Mouse (Mus musculus) kidney, adult 9 months (tissue): ENCODE measurements at regions not wholly inside any gene's neighbourhood (a gene's known extent, or its start where the extent isn't known, plus 50 kb on each side); places are given as distances from the start of the nearest gene placed in this dataset.

ENCODE experiments used
- DNase-seq: peaks from one replicate; pipeline ENCODE4 v3.0.0; 2022

DNA sequence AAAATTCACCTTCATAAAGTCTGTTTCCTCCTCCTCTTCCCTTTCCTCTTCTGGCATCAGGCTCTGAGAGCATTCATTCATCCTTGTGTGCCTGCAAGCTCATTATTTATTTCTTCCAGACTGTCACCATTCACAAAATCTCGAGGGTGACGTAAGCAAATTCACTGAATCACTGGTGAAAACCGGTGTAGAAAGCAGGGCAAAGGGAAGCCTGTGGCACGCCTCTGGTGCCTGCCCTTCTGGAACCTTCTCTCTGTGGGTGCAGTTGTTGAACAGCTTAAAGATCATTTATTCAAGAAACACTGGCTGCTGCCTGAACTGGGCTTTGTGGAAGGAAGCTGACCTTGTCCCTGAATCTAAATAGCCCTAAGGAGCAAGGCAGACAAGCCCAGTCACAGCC lies 177.0 kb downstream of the Slc38a4 start:
- no peak for DNase-seq

DNA sequence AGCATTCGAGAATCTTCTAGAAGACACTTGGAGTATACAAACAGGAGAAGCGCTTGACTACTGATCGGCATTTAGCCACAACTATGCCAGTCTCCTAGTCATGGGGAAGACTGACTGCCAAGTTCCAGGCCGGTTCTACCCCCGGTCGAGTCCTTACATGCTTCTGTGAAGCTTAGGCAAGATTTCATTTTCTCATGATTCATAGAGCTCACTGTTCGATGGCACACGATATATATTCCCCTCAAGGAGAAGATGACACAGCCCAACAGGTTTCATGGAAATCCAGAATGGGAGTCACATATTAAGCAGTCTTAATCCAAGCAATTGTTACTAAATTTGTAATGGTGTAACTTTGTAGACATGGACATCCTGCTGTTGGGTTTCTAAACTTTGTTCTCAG lies 177.8 kb downstream of the Slc38a4 start:
- DNase-seq: no peak

DNA sequence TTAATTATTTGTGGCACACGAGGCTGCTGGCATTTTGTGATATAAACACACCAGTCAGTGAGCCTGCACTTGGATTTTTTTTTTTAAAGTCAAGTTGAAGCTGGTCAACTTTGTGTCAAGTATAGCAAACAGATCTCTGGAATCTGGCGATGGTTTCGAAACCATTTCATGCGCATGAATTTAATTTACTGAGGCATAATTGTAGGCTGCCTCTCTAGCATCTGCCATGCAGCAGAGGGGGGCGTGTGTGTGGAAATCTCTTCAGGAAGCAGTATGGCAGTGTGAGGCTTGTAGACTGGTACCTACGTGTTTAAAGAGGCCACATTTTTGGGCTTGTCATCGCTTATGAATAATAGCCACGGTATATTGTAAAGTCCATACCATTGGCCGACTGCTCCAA lies 177.7 kb upstream of the Slc38a2 start:
- DNase-seq: no peak

DNA sequence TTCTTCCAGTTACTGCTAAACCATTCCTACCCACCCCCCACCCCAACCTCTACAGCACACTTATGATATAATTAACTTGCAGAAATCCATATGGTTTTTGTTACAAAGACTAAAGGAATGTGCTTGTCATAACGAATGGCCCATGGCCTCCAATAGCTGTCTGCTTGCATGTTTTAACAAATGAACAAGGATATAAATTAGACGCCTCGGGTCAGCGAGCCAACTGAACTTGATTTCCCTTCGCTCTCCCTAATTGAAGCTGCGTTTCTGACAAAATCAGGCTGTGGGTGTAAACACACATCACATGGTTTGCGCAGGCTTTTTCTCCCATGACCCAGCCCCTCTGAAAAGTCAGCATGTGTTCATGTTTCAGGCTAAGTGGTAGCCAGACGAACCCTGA lies 174.6 kb upstream of the Slc38a2 start:
- peak; percentile 45 for DNase-seq

DNA sequence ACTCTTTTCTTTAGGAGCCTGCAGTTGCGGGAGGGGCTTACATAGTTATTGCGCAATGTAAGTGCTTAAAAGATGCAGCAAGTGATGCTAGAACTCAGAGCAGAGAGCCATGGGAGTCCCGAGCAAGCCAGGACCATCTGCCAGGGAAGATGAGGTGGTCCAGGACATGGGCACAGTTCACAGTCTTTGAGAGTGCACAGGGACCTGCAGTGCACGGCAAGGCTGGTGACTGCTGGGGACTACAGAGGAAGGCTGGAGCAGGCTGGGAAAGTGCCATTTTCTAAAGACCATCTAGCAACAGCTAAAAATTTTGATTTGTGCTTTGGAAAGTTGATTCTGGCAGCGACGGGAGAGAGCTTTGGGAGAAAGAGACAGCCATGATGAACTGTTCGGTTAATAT lies 174.0 kb upstream of the Slc38a2 start:
- DNase-seq: no peak

DNA sequence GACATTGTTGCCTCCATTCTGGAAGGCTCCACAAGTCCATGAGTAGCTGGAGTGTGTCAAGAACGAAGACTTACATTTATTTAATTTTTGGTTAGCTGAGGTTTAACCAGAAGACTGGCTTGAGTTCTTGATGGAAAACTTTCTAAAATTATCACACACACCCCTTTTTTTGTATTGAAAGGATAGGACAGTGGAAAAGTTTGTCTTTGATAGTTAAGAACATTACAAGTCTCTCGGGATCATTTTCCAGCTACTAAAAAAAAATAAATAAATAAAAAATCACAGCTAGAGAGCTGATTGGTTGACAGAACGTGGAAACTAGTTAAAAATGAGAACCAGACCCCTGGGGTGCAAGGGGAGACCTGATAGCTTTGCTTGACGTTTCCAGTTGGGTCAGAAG lies 173.6 kb upstream of the Slc38a2 start:
- DNase-seq: no peak

DNA sequence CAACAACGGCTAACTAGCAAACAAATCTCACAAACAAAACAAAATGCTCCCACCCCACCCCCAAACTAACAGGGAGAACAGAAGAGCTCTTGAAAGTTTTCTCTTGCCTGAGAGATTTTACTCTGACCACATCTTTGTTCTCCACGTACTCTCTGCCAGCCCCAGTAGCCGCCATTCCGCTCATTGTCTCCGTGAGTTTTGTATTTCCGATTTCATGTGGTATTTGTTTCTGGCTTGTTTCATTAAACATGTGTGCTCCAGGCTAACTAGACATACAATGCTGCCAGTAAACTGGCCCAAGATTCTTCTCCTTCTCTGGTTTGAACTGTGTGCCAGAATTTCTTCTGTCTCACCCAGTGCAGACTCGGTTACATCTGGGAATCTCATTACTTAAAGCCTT lies 168.2 kb upstream of the Slc38a2 start:
- no peak for DNase-seq

DNA sequence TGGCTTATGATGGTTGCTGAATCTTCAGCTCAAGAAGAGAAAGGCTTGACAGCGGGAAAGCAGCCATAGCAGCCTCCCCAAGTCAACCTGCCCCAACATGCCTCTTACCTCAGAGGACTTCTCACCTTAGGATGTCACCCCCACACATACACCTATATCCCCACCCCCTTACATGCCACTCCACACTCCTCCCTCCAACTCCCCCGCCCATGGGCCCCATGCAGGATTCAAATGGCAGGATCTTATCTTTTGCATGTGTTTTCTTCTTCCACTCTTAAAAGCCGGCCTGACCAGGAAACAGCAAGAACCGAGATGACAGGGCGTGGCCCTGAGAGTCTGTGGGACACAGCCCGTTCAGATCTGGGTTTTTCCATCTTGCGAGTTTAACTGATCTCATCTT lies 166.4 kb upstream of the Slc38a2 start:
- DNase-seq: no peak

DNA sequence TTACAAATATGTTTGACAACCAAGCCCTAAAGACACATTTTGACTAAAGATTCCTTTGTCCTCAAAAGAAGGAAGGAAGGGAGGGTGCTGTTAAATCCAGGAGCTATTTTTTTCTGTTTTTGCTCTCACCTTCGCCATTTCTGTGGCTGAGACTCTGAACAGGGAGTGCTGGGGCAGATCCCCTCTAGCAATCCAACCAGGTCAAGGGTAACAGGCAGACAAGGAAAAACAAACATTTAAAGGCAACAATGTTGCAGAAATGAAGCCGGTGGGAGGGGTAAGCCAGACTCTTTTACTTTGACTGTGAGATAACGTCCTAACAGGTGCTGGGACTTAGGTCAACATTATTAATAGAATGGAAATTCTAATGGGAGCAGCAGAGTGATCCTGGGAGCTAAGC lies 158.2 kb upstream of the Slc38a2 start:
- DNase-seq: no peak

DNA sequence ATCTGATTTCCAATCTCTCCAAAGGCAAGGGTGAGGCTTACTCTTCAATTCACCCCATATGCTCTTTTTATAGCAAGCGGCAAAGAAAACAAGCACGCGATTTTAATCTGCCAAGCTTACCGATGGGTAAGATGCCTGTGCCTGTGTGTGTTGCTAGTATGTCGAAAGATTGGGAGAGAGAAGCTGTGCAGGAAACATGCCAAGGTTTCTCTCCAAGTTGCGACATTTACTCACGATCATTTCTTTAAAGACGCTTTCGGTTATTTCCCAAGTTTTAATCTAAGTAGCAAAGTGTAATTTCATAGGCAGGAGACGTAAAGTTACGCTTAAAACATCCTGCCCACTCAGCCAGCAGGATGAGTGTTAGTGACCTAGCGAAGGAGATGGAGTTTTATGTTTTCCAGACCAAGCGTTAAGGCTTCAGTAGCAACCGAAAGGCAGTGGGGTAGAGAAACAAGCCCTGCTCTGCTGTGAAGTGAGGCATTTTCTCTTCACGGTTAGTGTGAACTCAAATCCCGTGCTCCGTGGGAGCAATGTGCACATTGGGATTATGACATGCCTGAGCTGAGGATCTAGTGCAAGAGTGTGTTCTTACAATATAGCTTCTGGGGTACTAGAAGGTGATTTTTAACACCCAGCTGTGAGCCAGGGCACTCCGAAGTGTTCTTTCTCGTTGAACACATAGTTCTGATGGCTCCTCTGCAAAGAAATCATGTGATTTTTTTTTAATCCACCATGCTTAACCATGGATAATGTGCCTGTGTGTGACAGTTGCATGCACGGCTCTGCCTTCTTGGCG lies 152.6 kb upstream of the Slc38a2 start:
- no peak for DNase-seq

DNA sequence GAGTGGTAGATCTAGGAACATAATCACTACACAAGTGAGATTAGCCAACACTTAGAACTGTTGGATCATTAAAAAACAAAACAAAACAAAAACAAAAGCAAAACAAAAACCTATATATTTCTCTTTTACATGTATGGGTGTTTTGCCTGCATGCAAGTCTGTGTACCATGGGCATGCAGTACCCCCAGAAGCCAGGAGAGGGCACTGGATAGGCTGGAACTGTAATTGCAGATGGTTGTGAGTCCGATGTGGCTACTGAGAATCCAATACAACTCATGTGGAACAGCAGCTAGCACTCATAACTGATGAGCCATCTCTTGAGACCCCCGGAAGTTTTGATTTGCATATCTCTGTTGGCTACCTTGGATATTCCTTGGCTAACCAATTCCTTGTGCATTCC lies 148.6 kb upstream of the Slc38a2 start:
- peak; percentile 10 for DNase-seq

DNA sequence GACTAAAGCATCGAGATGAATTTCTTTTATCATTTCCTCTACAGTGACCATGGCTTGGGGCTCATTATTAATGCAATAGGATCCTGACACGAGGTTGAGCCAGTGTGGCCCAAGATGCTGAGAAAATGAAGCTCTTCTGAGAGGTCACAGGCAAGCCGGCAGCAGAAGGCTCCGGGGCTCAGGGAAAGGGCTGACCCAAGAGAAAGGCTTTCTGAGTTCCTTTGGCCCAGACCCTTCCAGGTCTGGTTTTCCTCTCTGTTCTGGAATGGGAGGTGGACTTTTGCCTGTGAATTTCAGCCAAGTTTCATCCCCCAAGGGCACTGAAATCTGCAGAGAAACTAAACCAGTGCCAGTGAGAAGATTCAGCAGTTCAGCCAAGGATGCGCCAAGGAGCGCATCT lies 145.7 kb upstream of the Slc38a2 start:
- DNase-seq: no peak

DNA sequence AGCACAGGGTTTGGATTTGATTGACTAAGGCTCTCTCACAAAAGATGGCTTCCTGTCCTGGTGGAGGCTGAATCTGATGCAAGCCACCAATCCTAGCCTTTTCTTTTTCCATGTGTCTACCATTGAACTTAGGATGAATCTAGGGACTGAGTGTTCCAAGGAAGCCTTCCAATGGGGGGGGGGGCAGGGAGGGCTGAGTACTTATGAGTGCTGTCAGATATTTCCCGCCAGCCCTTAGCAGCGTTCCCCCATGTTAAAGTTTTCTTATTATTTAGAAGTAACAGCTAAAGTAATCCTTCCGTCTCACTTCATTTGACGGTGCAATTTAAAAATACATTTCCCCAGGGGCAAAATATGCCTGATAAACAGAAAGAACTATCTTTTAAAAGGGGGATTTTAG lies 144.8 kb upstream of the Slc38a2 start:
- DNase-seq: no peak

DNA sequence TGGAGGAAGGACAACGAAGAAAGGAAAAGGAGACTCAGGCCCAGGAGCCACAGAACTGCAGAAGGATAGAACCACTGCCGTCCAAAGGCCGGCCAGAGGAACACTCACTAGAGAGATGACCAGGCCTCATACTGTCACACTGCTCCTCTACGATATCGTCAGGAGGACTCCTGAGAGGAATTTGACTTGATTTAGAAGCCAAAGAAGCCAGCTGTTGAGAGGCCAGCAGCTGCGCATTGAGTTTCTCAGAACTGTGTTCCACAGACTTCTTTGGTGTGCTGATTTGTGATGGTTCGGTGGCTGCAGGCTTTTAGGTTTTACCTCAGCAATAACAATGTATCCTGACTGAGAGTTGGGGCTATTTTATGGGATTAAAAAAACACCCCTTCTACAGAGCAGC lies 144.1 kb upstream of the Slc38a2 start:
- DNase-seq: no peak

DNA sequence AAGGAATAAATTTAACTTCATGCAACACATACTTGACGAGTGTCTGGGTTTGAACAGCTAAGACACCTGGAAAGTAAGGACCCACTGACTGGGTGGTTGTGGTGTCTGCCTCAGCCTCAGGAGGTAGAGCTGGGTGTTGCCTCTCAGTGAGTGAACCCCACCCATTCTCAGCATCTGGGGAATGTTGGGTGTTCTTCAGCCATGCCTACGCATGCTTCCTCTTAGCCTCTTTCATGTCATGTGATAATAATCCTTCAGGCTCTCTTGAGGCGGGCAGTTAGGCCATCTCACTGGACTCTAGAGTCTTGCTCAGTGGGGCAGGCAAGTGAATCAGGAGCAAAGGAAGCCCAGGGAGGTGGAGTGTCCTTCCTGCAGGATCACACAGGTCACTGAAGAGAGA lies 143.4 kb upstream of the Slc38a2 start:
- no peak for DNase-seq

DNA sequence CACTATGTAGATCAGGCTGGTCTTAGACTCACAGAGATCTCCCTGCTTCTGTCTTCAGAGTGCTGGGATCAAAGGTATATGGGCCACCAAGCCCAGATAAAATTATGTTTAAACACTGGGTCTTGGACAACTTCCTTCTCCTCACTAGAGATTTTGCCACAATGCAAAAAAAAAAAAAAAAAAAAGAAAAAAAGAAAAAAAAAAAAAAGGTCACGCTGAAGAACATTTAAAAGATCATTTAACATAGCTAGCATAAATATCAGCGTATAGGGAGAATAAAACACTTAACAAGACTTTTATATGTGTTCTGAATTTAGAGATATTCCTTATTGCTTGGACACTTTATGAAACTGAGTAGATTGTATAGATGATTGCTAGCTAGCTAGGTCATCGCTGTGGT lies 137.1 kb upstream of the Slc38a2 start:
- no peak for DNase-seq

DNA sequence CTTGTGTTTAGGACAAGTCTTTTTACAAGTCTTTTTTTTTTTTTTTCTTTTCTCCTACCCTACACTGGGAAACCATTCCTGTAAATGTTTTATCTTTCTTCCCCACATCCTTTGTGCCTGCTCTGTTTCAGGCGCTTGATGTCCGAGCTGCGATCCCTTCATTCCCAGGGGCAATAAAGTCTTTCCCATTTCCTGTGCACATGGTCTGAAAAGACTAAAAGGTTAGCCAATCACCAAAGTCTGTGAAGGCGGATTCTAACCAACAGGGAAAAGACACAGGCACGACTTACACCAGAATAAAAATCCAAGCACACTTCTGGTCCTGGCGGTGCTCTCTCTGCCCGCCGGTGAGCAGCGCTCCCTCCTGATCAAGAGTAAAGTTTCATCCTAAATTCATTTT lies 135.3 kb upstream of the Slc38a2 start:
- no peak for DNase-seq

DNA sequence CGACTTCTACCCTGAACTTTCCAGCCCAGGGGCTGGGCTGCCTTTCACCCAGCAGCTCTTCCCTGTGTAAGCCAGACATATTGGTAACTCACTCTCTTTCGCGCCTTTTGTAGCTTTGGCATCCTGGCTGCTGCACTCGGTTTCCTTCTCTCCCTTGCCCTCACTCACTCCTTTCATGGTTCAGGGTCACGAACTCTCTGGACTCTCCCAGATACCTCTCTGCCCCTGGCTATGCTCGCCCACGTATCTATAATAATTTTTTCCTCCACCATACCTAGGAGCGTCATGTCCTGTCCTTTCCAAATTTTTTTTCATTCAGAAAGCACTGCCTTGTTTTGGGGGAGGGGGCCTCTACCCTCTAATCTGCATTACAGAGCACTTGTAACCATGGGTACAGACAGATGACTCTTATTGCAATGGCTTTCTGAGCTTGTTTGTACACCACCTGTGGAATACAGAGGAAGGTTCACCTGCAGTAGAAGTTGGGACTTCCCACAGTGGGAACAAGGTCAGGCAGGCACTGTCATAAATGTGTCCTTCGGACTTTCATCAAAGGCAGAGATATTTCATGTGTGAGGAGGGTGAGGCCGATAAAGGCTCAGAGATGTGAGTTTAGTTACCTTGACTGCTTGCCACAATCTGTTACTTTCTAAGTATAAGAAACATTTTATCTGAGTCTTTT lies 134.8 kb upstream of the Slc38a2 start:
- no peak for DNase-seq

DNA sequence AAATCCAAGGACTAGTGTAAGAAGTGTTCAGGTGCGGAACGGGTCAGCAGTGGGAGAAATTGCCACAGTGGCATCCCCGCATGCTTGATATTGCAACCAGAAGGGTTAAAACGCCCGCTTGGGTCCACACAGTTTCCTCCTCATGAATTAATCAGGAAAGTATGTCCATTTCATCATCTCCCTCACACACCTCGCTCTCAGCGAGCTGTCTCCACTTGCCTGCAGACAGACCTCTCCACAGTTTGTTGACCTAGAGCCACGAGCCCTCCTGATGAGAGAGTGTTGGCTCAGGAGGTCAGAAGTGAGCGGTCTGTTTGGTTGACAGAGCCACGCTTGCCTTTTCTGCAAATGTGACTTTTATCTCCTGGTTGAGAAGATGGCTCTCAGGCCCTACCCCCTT lies 132.9 kb upstream of the Slc38a2 start:
- no peak for DNase-seq

DNA sequence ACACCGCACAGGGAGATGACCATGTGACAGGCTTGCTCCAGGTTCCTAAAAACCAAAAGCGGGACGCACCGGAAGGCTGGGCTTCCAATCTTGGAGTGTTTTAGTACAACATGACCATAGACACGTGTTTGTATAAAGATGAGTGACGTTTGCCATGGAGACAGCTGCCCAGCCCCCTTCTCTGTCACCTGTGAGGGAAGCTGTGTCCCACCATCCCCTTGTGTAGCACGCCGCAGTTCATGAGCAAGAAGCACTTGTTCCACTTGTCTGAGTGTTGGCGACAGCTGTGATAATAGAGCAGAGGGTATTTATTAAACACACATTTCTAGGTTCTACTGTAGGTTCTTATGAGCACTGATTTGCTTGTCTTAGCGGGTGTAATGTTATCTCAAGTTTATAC lies 131.7 kb upstream of the Slc38a2 start:
- no peak for DNase-seq

DNA sequence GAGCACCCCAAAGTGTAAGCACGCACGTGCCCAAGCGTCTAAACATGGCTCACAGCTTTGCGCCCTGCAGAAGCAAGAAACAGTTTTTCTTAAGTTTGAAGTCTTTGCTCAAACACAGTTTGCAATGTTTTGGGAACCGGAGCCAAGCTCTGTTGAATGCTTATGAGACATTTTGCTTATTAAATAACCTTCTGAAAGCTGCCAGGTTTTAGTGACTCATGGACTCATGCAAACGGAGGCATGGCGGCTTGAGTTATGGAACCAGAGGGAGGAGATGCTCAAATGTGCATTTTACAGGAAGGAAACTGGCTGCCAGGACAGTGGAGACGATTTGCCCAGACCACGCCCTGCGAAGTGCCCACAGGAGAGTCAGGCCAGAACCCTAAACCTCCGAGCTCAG lies 131.0 kb upstream of the Slc38a2 start:
- no peak for DNase-seq

DNA sequence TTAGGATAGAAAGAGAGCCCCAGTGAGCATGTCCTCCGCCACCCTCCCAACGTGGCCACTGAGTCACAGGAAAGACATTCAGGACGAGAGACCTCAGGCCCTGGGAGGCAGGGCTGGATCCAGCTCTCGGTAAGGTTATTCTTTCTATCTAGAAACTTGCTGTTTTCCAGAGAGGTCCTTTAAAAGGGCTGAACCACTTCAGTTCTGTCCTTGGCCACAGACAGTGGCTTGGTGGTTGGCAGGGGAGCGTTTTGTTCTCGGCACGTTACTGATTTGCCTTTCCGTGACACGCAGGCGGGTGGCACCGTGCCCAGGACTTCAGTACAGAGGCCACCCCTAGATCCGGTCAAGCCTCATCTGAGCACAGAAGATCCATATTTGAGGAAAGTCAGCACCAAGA lies 130.4 kb upstream of the Slc38a2 start:
- DNase-seq: peak; percentile 11

DNA sequence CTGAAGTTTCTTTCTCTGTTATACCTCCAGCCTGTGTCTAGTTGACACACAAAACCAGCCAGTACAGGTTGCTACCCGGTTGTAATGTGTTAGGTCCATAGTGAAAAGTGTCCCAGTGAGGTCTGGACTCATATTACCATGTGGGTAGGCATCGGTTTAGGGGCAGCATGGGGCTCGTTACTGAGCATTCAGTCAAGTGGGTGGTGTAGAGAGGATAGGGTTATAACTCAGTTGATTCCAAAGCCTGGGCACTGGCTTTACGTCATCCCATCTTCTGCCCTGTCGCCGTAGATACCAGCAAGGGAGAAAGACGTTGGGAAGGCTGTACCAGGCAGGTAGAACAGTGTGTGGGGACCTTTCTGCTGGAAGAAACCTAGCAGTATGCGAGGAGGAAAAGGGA lies 129.2 kb upstream of the Slc38a2 start:
- no peak for DNase-seq

DNA sequence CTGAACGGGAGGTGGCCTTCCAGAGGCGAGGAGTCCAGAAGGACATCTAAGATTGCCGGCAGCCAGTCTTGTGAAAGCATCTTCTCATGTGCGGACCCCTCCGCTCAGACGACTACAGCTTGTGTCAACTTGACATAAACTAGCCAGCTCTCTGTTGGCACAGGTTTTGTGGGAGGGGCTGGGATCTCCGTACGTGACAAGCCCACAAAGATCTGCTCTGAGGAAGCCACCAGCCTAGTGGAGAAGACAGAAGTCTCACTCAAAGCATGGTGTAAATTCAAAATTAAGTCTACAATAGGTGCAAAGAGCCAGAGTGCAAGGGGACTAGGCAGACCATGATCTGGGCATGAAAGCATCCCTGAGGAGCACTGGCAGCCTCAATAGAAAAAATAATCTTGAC lies 128.4 kb upstream of the Slc38a2 start:
- DNase-seq: no peak

DNA sequence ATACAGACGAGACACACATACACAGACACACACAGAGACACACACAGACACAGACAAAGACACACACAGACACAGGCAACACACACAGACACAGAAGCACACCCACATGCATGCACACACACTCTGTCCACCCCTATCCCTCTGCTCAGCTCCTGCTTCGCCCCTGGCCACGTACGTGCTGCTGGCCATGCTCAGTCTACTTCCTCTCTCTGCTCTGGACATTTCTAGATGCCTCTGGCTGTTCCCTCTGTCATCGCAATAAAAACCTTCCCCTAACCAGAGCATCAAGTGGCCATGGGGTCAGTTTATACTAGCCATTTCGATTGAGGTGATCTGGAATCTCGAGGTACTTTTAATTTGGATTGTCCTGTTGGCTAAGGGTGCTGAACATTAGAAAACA lies 118.9 kb upstream of the Slc38a2 start:
- no peak for DNase-seq
